Mouse (Mus musculus): ENCODE measurements around the gene Gatad2b. TPM values are rescaled to one million over a fixed set of nuclear protein-coding genes. Genes with fewer than 3 reads are reported as not detected.
"Not testable (repeated sequence)": the region's sequence is repeated elsewhere in the genome, so short reads cannot be mapped to it uniquely, and the experiment has no call there.

Gene Gatad2b
- polyA plus RNA-seq, 1 experiment from 2014 or later, result 17.1 TPM

DNA sequence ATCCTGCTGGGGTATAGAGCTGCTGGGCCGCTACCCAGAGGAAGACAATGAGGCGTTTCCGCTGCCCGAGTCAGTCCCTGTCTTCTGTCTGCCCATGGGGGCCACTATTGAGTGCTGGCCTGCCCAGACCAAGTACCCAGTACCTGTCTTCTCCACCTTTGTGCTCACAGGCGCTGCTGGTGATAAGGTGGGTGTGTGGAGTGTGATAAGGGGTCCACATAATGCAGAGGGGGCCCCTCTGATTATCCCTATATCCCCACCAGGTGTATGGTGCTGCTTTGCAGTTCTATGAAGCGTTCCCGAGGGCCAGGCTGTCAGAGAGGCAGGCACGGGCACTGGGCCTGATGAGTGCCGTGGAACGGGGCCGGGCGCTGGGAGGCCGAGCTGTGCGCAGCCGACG is 24.0 kb upstream of the Gatad2b start:
- H3K4me2 ChIP-seq (replicated peaks), result no peak overlapping the region
- no peaks in the 10 kb centered on the region for H3K27me3 ChIP-seq
- ATAC-seq (ENCODE audit: low FRiP score), result no peak
- peaks cover 14% of the 10 kb centered on the region for H3K4me1 ChIP-seq
- no peak overlapping the region for H3K27ac ChIP-seq
- 90% methylated on average over 16 of the region's 16 CpGs for WGBS
- no peak overlapping the region for H3K9ac ChIP-seq
- H3K36me3 ChIP-seq, result peaks cover 20% of the 10 kb centered on the region
- H3K4me3 ChIP-seq, result no peak overlapping the region
- H3K9me3 ChIP-seq (replicated peaks), result no peaks in the 10 kb centered on the region

DNA sequence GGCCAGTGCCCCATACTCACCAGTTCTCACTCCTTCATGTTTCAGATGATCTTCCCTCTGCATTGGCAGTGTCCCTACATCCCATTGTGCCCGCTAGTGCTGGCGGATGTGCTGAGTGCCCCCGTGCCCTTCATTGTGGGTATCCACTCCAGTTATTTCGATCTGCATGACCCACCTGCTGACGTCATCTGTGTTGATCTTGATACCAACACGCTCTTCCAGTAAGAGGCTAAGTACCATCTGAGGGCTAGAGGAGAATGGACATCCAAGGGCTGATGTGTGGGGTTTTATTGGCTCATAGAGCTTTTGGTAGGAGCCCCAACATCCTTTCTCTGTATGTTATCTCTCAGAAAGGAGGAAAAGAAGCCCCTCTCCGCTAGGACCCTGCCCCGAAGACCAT is 22.2 kb upstream of the Gatad2b start:
- ATAC-seq (ENCODE audit: low FRiP score), result no peak
- H3K9me3 ChIP-seq (replicated peaks), result no peaks in the 10 kb centered on the region
- no peaks in the 10 kb centered on the region for H3K27me3 ChIP-seq
- no peak overlapping the region for H3K4me3 ChIP-seq
- peaks cover 11% of the 10 kb centered on the region for H3K4me1 ChIP-seq
- H3K4me2 ChIP-seq (replicated peaks), result no peak overlapping the region
- H3K36me3 ChIP-seq, result peaks cover 22% of the 10 kb centered on the region
- H3K9ac ChIP-seq, result no peak overlapping the region
- no peak overlapping the region for H3K27ac ChIP-seq
- 94% methylated on average over 8 of the region's 8 CpGs for WGBS

DNA sequence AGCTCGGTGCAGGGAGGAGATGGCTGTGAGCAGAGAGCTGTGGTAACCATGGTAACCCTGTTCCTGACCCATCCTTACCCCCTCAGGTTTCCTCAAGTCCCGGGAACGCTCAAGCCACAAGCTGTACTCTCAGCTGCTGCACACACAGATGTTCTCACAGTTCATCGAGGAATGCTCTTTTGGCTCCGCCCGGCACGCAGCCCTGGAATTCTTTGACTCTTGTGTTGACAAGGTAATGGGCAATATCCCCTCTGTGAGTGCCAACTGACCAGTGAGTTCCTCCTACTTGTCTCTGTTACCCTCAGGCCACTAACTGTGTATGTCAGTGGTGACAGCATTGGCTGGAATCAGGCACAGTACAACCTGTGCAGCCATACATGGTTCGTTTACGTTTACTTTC is 20.8 kb upstream of the Gatad2b start:
- H3K36me3 ChIP-seq, result peaks cover 35% of the 10 kb centered on the region

DNA sequence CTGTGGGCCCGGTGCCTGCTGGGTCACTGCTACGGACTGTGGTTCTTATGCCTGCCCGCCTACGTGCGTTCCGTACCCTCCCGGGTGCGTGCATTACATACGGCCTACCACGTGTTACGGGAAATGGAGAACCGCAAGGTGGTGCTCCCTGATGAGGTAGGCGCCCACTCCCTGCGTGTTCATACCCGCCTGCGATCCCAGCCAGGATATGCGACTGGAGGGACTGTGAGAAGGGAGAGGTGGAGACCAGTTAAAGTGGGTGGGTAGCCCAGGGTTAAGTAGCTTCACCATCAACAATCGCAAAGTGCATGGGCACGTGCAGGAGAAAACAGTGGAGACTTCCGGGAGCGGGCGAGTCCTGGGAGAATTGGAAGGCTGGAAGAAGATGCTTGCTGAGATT is 19.1 kb upstream of the Gatad2b start:
- no peaks in the 10 kb centered on the region for H3K27me3 ChIP-seq
- H3K27ac ChIP-seq, result no peak overlapping the region
- H3K4me2 ChIP-seq (replicated peaks), result no peak overlapping the region
- H3K9me3 ChIP-seq (replicated peaks), result no peaks in the 10 kb centered on the region
- ATAC-seq (ENCODE audit: low FRiP score), result no peak
- H3K9ac ChIP-seq, result no peak overlapping the region
- H3K4me3 ChIP-seq, result no peak overlapping the region
- no peaks in the 10 kb centered on the region for H3K4me1 ChIP-seq
- H3K36me3 ChIP-seq, result peaks cover 49% of the 10 kb centered on the region
- WGBS, result 95% methylated on average over 22 of the region's 22 CpGs

More for the DNA sequence above, 20.8 kb upstream of the Gatad2b start:
- H3K9ac ChIP-seq, result no peak overlapping the region
- 69% methylated on average over 9 of the region's 9 CpGs for whole genome bisulfite sequencing
- no peak overlapping the region for H3K4me3 ChIP-seq
- no peaks in the 10 kb centered on the region for H3K27me3 ChIP-seq
- H3K4me1 ChIP-seq, result no peaks in the 10 kb centered on the region
- no peak overlapping the region for H3K4me2 ChIP-seq (replicated peaks)
- no peak overlapping the region for H3K27ac ChIP-seq
- no peaks in the 10 kb centered on the region for H3K9me3 ChIP-seq (replicated peaks)
- no peak for ATAC-seq (ENCODE audit: low FRiP score)

DNA sequence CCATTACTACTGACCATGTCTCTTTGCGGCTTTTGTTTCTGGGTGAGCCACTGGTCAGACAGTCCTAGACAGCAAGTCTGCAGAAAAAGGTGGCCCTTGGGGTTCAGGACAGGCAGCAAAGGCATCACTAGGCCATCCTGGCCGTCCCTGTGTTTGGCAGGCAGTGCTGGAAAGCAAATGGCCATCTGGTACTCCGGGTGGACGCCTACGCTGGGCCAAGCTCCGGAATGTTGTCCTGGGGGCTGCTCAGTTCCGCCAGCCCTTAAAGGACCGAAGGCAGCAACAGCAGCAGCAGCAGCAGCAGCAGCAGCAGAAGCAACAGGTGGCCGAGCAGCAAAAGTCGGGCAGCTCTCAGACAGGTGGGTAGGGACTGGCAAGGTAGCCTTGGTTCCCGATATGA is 17.7 kb upstream of the Gatad2b start:
- H3K36me3 ChIP-seq, result peaks cover 63% of the 10 kb centered on the region
- H3K9me3 ChIP-seq (replicated peaks), result no peaks in the 10 kb centered on the region
- 94% methylated on average over 11 of the region's 11 CpGs for WGBS
- no peaks in the 10 kb centered on the region for H3K4me1 ChIP-seq
- no peak for ATAC-seq (ENCODE audit: low FRiP score)
- no peak overlapping the region for H3K4me2 ChIP-seq (replicated peaks)
- no peak overlapping the region for H3K4me3 ChIP-seq
- no peak overlapping the region for H3K27ac ChIP-seq
- H3K9ac ChIP-seq, result no peak overlapping the region
- no peaks in the 10 kb centered on the region for H3K27me3 ChIP-seq

DNA sequence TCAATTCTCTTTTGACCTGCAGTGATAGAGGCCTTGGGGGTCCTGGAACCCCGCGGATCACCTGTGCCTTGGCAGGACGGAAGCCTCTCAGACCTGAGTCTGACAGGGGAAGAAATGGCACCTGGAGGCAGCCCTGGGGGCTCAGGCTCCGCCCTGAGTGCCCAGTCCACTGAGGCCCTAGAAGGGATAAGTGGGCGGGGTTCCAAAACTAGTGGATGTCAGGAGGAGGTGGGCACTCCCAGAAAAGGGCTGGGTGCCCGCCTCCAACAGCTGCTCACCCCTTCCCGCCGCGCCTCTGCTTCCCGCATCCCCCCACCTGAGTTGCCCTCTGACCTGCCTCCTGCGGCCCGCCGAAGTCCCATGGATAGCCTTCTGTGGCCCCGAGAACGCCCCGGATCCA is 16.1 kb upstream of the Gatad2b start:
- Histone ChIP-seq H3K9ac (no peak overlapping the region), H3K9me3 (replicated peaks) (no peaks in the 10 kb centered on the region), H3K27me3 (no peaks in the 10 kb centered on the region), H3K4me2 (replicated peaks) (no peak overlapping the region), H3K27ac (no peak overlapping the region), H3K36me3 (peaks cover 70% of the 10 kb centered on the region), H3K4me3 (no peak overlapping the region), H3K4me1 (no peaks in the 10 kb centered on the region)
- ATAC-seq (ENCODE audit: low FRiP score), result no peak
- 46% methylated on average over 16 of the region's 16 CpGs for WGBS

DNA sequence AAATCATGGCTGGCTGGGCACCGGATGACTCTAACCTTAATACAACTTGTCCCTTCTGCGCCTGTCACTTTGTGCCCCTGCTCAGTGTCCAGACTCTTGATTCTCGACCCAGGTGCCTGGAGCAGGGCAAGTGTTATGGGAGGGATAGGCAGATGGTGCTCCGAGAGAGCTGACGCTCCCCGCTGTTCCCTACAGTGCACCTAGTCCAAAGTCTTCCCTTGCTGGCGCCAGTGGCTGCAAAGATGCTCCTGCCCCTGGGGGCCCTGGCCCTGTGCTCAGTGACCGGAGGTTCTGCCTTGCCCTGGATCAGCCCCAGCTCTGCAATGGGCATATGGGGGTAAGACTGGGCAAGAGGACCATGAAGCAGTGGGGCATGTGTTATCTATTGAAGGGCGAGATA is 15.2 kb upstream of the Gatad2b start:
- Histone ChIP-seq H3K4me1 (no peaks in the 10 kb centered on the region), H3K36me3 (peaks cover 64% of the 10 kb centered on the region), H3K9ac (no peak overlapping the region), H3K27me3 (no peaks in the 10 kb centered on the region), H3K9me3 (replicated peaks) (no peaks in the 10 kb centered on the region), H3K4me2 (replicated peaks) (no peak overlapping the region), H3K4me3 (no peak overlapping the region), H3K27ac (no peak overlapping the region)
- 92% methylated on average over 9 of the region's 9 CpGs for WGBS
- no peak for ATAC-seq (ENCODE audit: low FRiP score)

DNA sequence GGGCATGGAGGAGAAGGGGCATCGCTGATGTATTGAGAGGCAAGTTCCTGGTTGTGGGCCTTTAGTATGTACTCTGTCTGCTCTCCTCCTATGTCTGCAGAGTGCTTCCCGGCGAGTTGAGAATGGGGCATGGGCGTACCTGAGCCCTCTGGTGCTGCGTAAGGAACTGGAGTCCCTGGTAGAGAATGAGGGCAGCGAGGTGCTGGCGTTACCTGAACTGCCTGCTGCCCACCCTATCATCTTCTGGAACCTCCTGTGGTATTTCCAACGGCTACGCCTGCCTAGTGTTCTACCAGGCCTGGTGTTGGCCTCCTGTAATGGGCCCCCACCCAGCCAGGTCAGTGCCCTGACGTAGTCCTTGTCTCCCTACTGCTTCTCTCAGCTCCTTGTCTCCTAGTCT is 14.8 kb upstream of the Gatad2b start:
- Histone ChIP-seq H3K9me3 (replicated peaks) (no peaks in the 10 kb centered on the region), H3K27me3 (no peaks in the 10 kb centered on the region), H3K4me1 (no peaks in the 10 kb centered on the region), H3K36me3 (peaks cover 61% of the 10 kb centered on the region), H3K4me2 (replicated peaks) (no peak overlapping the region), H3K4me3 (no peak overlapping the region), H3K27ac (no peak overlapping the region), H3K9ac (no peak overlapping the region)
- no peak for ATAC-seq (ENCODE audit: low FRiP score)
- 99% methylated on average over 10 of the region's 10 CpGs for WGBS

DNA sequence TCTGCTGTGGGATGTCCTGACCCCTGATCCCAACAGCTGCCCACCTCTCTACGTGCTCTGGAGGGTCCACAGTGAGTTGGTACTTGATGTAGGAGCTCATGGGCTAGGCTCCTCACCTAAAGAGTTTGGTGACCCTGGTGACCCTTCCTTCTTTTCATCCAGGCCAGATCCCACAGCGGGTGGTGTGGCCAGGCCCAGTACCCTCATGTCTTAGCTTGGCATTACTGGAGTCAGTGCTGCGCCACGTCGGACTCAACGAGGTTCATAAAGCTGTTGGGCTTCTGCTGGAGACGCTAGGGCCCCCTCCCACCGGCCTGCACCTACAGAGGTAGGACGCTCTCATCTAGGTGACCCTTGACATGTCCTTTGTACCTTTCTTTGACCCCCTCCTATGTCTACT is 13.8 kb upstream of the Gatad2b start:
- Histone ChIP-seq H3K4me3 (no peak overlapping the region), H3K27me3 (no peaks in the 10 kb centered on the region), H3K27ac (no peak overlapping the region), H3K4me1 (no peaks in the 10 kb centered on the region), H3K9ac (no peak overlapping the region), H3K4me2 (replicated peaks) (no peak overlapping the region), H3K9me3 (replicated peaks) (no peaks in the 10 kb centered on the region), H3K36me3 (peaks cover 52% of the 10 kb centered on the region)
- WGBS, result 92% methylated on average over 9 of the region's 9 CpGs
- ATAC-seq (ENCODE audit: low FRiP score), result no peak

DNA sequence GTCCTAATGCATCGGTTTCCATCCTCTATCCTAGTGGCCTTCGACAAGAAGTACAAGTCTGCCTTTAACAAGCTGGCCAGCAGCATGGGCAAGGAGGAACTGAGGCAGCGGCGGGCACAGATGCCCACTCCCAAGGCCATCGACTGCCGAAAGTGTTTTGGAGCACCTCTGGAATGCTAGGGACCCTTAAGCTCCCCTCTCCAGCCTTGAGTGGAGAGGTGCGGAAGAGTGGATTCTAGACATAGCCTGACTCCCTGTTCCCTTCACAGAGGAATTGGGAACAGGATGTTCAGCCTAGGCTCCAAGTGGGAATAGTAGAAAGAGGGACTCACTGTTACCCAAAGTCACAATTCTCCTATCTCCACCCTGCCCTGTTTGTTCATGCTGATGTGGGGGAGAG is 13.2 kb upstream of the Gatad2b start:
- 96% methylated on average over 7 of the region's 7 CpGs for WGBS
- Histone ChIP-seq H3K4me1 (no peaks in the 10 kb centered on the region), H3K27me3 (no peaks in the 10 kb centered on the region), H3K9ac (no peak overlapping the region), H3K9me3 (replicated peaks) (no peaks in the 10 kb centered on the region), H3K4me2 (replicated peaks) (no peak overlapping the region), H3K36me3 (peaks cover 52% of the 10 kb centered on the region), H3K4me3 (no peak overlapping the region), H3K27ac (no peak overlapping the region)
- ATAC-seq (ENCODE audit: low FRiP score), result no peak

DNA sequence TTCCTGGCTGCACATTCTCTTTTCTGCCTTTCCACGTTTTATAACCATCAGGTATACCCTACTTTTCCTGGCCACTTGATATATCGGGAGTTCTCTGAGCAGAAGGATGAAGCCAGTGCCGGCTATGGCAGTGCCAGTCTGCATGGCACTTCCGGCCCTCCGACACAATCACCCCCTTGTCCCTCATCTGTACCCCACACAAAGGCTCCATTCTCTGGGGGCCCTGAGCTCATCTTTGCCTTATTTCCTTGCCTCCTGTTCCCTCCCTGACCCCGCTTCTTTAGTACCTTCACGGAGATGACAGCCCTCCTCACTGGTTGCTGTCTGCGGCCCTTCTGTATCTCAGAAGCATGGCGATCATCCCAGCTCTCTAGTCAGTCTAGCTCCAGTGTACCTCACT is 12.3 kb upstream of the Gatad2b start:
- Histone ChIP-seq H3K36me3 (peaks cover 48% of the 10 kb centered on the region), H3K27ac (no peak overlapping the region), H3K4me3 (no peak overlapping the region), H3K27me3 (no peaks in the 10 kb centered on the region), H3K4me1 (no peaks in the 10 kb centered on the region), H3K9me3 (replicated peaks) (no peaks in the 10 kb centered on the region), H3K4me2 (replicated peaks) (no peak overlapping the region), H3K9ac (no peak overlapping the region)
- WGBS, result 89% methylated on average over 9 of the region's 9 CpGs
- no peak for ATAC-seq (ENCODE audit: low FRiP score)

DNA sequence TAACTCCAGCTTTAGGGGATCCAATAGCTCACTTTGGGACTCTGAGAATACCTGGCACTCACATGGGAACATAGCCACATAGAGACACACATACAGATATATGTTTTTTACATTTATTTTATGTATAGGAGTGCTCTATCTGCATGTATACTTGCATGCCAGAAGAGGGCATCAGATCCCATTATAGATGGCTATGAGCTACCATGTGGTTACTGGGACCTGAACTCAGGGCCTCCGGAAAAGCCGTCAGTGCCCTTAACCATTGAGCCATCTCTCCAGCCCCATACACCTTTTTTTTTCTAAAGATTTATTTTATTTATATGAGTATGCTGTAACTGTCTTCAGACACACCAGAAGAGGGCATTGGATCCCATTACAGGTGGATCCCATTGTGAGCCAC is 8.8 kb upstream of the Gatad2b start:
- Histone ChIP-seq H3K9ac (no peak overlapping the region), H3K4me1 (no peaks in the 10 kb centered on the region), H3K27ac (no peak overlapping the region), H3K36me3 (peaks cover 19% of the 10 kb centered on the region), H3K27me3 (no peaks in the 10 kb centered on the region), H3K9me3 (replicated peaks) (no peaks in the 10 kb centered on the region), H3K4me3 (no peak overlapping the region), H3K4me2 (replicated peaks) (no peak overlapping the region)
- WGBS, result 93% methylated on average over 2 of the region's 2 CpGs
- ATAC-seq (ENCODE audit: low FRiP score), result no peak

DNA sequence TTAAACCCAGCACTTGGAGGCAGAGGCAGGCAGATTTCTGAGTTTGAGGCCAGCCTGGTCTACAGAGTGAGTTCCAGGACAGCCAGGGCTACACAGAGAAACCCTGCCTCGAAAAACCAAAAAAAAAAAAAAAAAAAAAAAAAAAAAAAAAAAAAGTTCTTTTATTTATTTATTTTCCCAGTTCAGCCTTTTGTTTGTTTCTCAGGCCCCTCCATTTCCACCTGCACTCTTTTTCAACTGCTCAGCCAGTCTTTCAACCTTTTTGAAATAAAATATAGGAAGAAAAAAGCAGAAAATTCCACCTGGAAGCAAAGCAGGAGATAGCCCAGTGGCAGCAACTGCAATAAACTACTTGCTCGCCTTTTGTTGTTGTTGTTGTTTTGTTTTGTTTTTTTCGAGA is 3.6 kb upstream of the Gatad2b start:
- not testable (repeated sequence) for ATAC-seq (ENCODE audit: low FRiP score); H3K4me2 ChIP-seq (replicated peaks); H3K27ac ChIP-seq; H3K9ac ChIP-seq; H3K27me3 ChIP-seq; H3K36me3 ChIP-seq; H3K4me3 ChIP-seq; H3K4me1 ChIP-seq; H3K9me3 ChIP-seq (replicated peaks)
- 79% methylated on average over 3 of the region's 3 CpGs for WGBS

DNA sequence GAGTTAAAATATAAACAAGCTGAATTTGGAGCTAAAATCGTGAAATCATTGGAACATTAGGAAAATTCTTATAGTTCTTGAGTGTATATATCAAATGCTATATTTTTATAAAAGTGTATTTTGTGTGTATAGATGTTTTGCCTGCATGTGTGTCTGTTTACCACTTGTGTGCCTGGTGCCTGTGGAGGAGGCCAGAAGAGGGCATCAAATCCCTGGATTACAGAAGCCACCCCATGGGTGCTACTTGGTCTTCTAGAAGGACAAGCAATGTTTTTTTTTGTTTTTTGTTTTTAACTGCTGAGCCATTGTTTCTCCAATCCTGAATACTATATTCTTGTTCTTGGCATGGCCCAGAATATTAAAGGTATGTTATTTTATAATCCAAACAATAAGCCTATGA is 2.4 kb upstream of the Gatad2b start:
- H3K27me3 ChIP-seq, result no peaks in the 10 kb centered on the region
- no peak for ATAC-seq (ENCODE audit: low FRiP score)
- H3K36me3 ChIP-seq, result no peaks in the 10 kb centered on the region
- no peak overlapping the region for H3K27ac ChIP-seq
- H3K4me1 ChIP-seq, result peaks cover 19% of the 10 kb centered on the region
- 69% methylated on average over 1 of the region's 1 CpGs for WGBS
- H3K9me3 ChIP-seq (replicated peaks), result no peaks in the 10 kb centered on the region
- no peak overlapping the region for H3K4me3 ChIP-seq
- no peak overlapping the region for H3K9ac ChIP-seq
- no peak overlapping the region for H3K4me2 ChIP-seq (replicated peaks)

Data from hindbrain, embryonic 12.5 days (tissue).